Mouse (Mus musculus) bone marrow, adult 2 months (tissue): ENCODE measurements around the gene Hoxa10.

ENCODE experiments used
- CTCF ChIP-seq: fragments of 200-500 bp; IDR thresholded peaks from 2 replicates; pipeline ENCODE4 v1.5.1; 2011; ENCODE audit warnings: low read length, control low read depth; ENCODE audit not compliant: control insufficient read depth, insufficient read depth
- POLR2A ChIP-seq: fragments of 200-500 bp; IDR thresholded peaks from 2 replicates; pipeline ENCODE4 v1.6.1; 2011; ENCODE audit warnings: low read depth, mild to moderate bottlenecking, control low read depth, low read length, borderline replicate concordance; ENCODE audit not compliant: control insufficient read depth

DNA sequence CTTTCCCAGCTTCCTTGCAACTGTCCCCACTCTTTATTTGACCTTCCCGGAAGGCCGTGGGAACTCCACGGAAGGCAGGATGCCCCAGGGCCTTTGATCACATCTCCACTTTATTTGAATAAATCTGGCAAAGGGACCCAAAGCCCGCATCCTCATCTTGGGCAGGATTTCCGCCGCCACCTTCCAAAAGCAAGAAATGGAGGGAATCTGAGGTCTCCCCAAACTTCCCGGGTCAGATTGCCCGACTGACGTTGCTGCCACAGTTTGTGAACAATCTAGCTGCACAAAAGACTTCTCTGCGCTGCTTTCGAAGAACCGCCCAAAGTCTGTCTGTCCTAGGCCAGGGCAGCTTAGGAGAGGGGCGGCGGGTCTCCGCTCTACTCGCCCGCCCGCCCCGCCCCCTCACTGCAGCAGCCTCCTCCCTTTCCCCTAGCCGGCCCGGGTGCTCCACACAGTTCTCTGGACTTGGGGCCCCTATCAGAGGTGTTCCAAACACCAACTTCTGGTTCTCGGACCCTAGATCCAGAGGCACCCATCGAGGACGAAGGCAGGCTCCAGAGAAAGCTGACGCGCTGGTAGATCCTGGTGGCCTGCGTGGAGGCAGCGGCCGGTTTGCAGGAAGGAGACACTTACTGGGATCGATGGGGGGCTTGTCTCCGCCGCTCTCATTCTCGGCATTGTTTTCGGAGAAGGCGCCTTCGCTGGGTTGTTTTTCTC is 15.6 kb downstream of the Hoxa10 start:
- TF ChIP-seq POLR2A: no peak
- no peak for TF ChIP-seq CTCF
